Mouse (Mus musculus): ENCODE measurements around the gene Pbx1. TPM values are rescaled to one million over a fixed set of nuclear protein-coding genes. Genes with fewer than 3 reads are reported as not detected.

The Pbx1 gene
- polyA plus RNA-seq, 1 experiment from 2014 or later, result 47.8 TPM

DNA sequence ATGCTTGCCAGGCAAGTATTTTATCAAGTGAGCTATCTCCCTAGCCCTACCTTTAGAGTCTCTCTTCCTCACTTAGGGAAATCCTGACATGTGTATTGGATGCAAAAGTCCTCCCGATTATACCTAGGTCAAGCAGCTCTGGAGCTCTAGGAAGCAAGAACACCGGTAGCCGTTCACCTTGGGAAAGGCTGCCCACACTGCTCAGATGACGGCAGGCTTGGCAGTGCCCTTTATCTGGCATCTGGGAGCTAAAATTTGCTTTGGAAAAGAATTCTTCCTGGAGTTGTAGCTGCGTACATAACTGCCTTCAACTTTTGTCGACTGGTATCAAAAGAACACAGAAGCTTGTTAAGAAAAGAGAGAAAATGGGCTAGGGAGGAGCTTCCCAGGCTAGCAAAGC lies 37.5 kb downstream of the Pbx1 start:
- Histone ChIP-seq H3K9ac (replicated peaks; ENCODE audit: low read depth, low read length) (no peak overlapping the region), H3K27me3 (ENCODE audit: control insufficient read depth, insufficient read depth, low read length) (no peaks in the 10 kb centered on the region), H3K36me3 (ENCODE audit: control insufficient read depth, insufficient read depth, low read length) (no peaks in the 10 kb centered on the region), H3K4me3 (ENCODE audit: low read depth, low read length) (no peak overlapping the region), H3K27ac (ENCODE audit: low read depth, low read length) (no peak overlapping the region), H3K4me1 (ENCODE audit: control insufficient read depth, insufficient read depth, low read length) (peaks cover 17% of the 10 kb centered on the region; the same call in 1 of the 2 replicates), H3K4me2 (ENCODE audit: low read depth, low read length) (no peak overlapping the region), H3K9me3 (ENCODE audit: control insufficient read depth, low read length) (no peaks in the 10 kb centered on the region)
- 79% methylated on average over 6 of the region's 6 CpGs for WGBS
- no peak for ATAC-seq (ENCODE audit: low read depth)

GRCm38 (mm10) chr1:168393456-168393855 lies 38.6 kb downstream of the Pbx1 start:
- H3K4me2 ChIP-seq (ENCODE audit: low read depth, low read length), result no peak overlapping the region
- ATAC-seq (ENCODE audit: low read depth), result no peak
- no peak overlapping the region for H3K27ac ChIP-seq (ENCODE audit: low read depth, low read length)
- H3K36me3 ChIP-seq (ENCODE audit: control insufficient read depth, insufficient read depth, low read length), result no peaks in the 10 kb centered on the region
- H3K4me3 ChIP-seq (ENCODE audit: low read depth, low read length), result no peak overlapping the region
- no peak overlapping the region for H3K9ac ChIP-seq (replicated peaks; ENCODE audit: low read depth, low read length)
- no peaks in the 10 kb centered on the region for H3K27me3 ChIP-seq (ENCODE audit: control insufficient read depth, insufficient read depth, low read length)
- peaks cover 17% of the 10 kb centered on the region; the same call in 1 of the 2 replicates for H3K4me1 ChIP-seq (ENCODE audit: control insufficient read depth, insufficient read depth, low read length)
- 56% methylated on average over 4 of the region's 4 CpGs for WGBS
- H3K9me3 ChIP-seq (ENCODE audit: control insufficient read depth, low read length), result no peaks in the 10 kb centered on the region

DNA sequence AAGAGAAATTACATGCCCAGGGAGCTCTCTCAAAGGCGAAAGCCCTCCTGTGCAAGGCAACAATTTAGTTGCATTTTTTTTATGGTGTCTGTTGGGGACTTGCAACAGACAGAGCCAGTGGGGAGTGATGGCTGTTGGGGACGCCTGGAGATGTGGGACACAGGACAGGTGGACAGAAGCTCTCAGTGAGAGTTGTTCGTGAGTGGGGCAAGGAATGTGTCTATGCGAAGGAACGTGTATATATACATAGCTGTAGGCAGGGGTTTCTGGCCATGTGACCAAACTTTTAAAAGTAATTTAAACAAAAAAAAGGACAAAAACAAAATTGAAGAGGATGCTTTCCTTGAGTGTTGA lies 39.6 kb downstream of the Pbx1 start:
- Histone ChIP-seq H3K4me1 (ENCODE audit: control insufficient read depth, insufficient read depth, low read length) (peaks cover 17% of the 10 kb centered on the region; the same call in 1 of the 2 replicates), H3K9me3 (ENCODE audit: control insufficient read depth, low read length) (no peaks in the 10 kb centered on the region), H3K27me3 (ENCODE audit: control insufficient read depth, insufficient read depth, low read length) (no peaks in the 10 kb centered on the region), H3K27ac (ENCODE audit: low read depth, low read length) (no peak overlapping the region), H3K4me2 (ENCODE audit: low read depth, low read length) (no peak overlapping the region), H3K36me3 (ENCODE audit: control insufficient read depth, insufficient read depth, low read length) (no peaks in the 10 kb centered on the region), H3K9ac (replicated peaks; ENCODE audit: low read depth, low read length) (no peak overlapping the region), H3K4me3 (ENCODE audit: low read depth, low read length) (no peak overlapping the region)
- 15% methylated on average over 5 of the region's 5 CpGs for WGBS
- ATAC-seq (ENCODE audit: low read depth), result no peak

DNA sequence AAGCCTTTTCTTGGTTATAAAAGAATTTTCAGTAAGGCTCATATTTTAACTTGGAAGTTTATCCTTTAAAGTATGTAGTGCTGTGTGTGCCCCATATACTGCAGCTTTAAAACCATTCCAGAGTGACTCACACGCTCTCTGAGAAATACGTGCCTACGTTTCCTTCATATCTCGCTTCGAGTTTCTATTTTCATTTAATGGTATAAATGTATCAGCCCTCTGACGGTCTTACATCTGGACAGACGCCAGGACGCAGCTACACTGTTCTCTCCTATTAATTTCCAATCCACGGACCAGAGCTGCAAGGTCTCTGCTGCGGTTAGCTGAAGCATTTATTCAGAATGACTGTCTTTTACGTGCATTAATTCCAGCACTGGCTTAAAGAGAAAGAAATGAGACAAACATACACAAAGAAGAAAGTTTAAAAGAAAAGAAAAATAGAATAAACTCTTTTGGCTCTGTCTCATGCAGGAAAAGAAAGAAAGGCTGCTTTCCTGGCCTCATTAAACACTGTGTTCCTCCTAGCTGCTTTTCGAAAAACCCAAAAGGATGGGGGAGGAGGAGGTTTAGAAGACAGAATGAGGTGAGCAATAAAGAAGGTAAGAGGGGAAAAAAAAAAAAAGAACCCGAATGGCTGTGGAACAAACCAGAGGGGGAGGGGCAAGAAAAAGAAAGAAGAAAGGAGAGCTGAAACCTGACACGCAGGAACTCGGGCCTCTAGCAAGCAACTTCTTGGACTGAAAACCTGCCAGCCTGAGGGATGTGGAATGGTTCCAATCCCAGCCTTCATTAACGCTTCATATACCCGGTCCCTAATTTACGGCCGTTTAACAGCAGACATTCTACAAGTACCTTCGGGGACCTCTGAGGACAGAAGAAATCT lies 40.2 kb downstream of the Pbx1 start:
- Histone ChIP-seq H3K27me3 (ENCODE audit: control insufficient read depth, insufficient read depth, low read length) (no peaks in the 10 kb centered on the region), H3K36me3 (ENCODE audit: control insufficient read depth, insufficient read depth, low read length) (no peaks in the 10 kb centered on the region), H3K4me1 (ENCODE audit: control insufficient read depth, insufficient read depth, low read length) (peaks cover 17% of the 10 kb centered on the region; the same call in 1 of the 2 replicates), H3K9me3 (ENCODE audit: control insufficient read depth, low read length) (no peaks in the 10 kb centered on the region), H3K9ac (replicated peaks; ENCODE audit: low read depth, low read length) (no peak overlapping the region), H3K4me3 (ENCODE audit: low read depth, low read length) (no peak overlapping the region), H3K27ac (ENCODE audit: low read depth, low read length) (no peak overlapping the region), H3K4me2 (ENCODE audit: low read depth, low read length) (peak overlapping the region; percentile 8; the same call in 1 of the 2 replicates)
- peak; percentile 46 for ATAC-seq (ENCODE audit: low read depth)
- WGBS, result 18% methylated on average over 20 of the region's 20 CpGs

- Histone ChIP-seq H3K9me3 (ENCODE audit: control insufficient read depth, low read length) (no peaks in the 10 kb centered on the region), H3K9ac (replicated peaks; ENCODE audit: low read depth, low read length) (no peak overlapping the region), H3K4me1 (ENCODE audit: control insufficient read depth, insufficient read depth, low read length) (peaks cover 17% of the 10 kb centered on the region; the same call in 1 of the 2 replicates), H3K4me3 (ENCODE audit: low read depth, low read length) (no peak overlapping the region), H3K27me3 (ENCODE audit: control insufficient read depth, insufficient read depth, low read length) (no peaks in the 10 kb centered on the region), H3K36me3 (ENCODE audit: control insufficient read depth, insufficient read depth, low read length) (no peaks in the 10 kb centered on the region), H3K27ac (ENCODE audit: low read depth, low read length) (no peak overlapping the region), H3K4me2 (ENCODE audit: low read depth, low read length) (no peak overlapping the region)
- ATAC-seq (ENCODE audit: low read depth), result no peak
Measured at GRCm38 (mm10) chr1:168390748-168391147, 41.3 kb downstream of the Pbx1 start.

- no peak for ATAC-seq (ENCODE audit: low read depth)
- 50% methylated on average over 6 of the region's 6 CpGs for WGBS
- peaks cover 30% of the 10 kb centered on the region for H3K4me1 ChIP-seq (ENCODE audit: control insufficient read depth, insufficient read depth, low read length)
Measured at GRCm38 (mm10) chr1:168386159-168386558, 45.9 kb downstream of the Pbx1 start.

DNA sequence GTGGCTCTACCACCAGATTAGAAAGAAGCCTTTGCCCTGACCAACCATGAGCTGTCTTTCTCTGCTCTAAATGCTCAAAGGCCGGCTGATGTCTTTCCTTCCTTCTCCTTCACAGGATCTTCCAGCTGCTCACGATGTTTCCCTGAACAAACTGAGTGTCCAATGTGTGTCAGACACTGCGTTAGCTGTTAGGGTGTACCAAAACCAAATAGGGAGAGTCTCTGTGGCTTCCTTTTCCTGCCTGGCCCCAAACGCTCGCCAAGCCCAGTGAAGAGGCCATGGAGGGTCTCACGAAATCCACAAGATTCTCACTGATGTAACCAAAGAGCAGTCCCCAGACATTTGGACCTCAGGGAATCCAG lies 47.5 kb downstream of the Pbx1 start:
- Histone ChIP-seq H3K9ac (replicated peaks; ENCODE audit: low read depth, low read length) (no peak overlapping the region), H3K9me3 (ENCODE audit: control insufficient read depth, low read length) (no peaks in the 10 kb centered on the region)

More at GRCm38 (mm10) chr1:168386159-168386558, 45.9 kb downstream of the Pbx1 start:
- no peaks in the 10 kb centered on the region for H3K36me3 ChIP-seq (ENCODE audit: control insufficient read depth, insufficient read depth, low read length)
- no peaks in the 10 kb centered on the region for H3K27me3 ChIP-seq (ENCODE audit: control insufficient read depth, insufficient read depth, low read length)
- H3K27ac ChIP-seq (ENCODE audit: low read depth, low read length), result no peak overlapping the region
- H3K9ac ChIP-seq (replicated peaks; ENCODE audit: low read depth, low read length), result no peak overlapping the region
- no peak overlapping the region for H3K4me3 ChIP-seq (ENCODE audit: low read depth, low read length)
- H3K4me2 ChIP-seq (ENCODE audit: low read depth, low read length), result no peak overlapping the region
- H3K9me3 ChIP-seq (ENCODE audit: control insufficient read depth, low read length), result no peaks in the 10 kb centered on the region

GRCm38 (mm10) chr1:168383832-168384593 lies 48.1 kb downstream of the Pbx1 start:
- Histone ChIP-seq H3K9me3 (ENCODE audit: control insufficient read depth, low read length) (no peaks in the 10 kb centered on the region), H3K27ac (ENCODE audit: low read depth, low read length) (no peak overlapping the region), H3K4me2 (ENCODE audit: low read depth, low read length) (no peak overlapping the region), H3K4me3 (ENCODE audit: low read depth, low read length) (no peak overlapping the region), H3K27me3 (ENCODE audit: control insufficient read depth, insufficient read depth, low read length) (no peaks in the 10 kb centered on the region), H3K36me3 (ENCODE audit: control insufficient read depth, insufficient read depth, low read length) (no peaks in the 10 kb centered on the region), H3K4me1 (ENCODE audit: control insufficient read depth, insufficient read depth, low read length) (peaks cover 36% of the 10 kb centered on the region), H3K9ac (replicated peaks; ENCODE audit: low read depth, low read length) (no peak overlapping the region)
- 0 out of 2 replicates have a peak, but pooled peaks have one; percentile 13 for ATAC-seq (ENCODE audit: low read depth)
- 31% methylated on average over 5 of the region's 5 CpGs for WGBS

More for the DNA sequence above, 47.5 kb downstream of the Pbx1 start:
- WGBS, result 37% methylated on average over 6 of the region's 6 CpGs
- Histone ChIP-seq H3K36me3 (ENCODE audit: control insufficient read depth, insufficient read depth, low read length) (no peaks in the 10 kb centered on the region), H3K27ac (ENCODE audit: low read depth, low read length) (no peak overlapping the region), H3K4me2 (ENCODE audit: low read depth, low read length) (no peak overlapping the region), H3K27me3 (ENCODE audit: control insufficient read depth, insufficient read depth, low read length) (no peaks in the 10 kb centered on the region), H3K4me3 (ENCODE audit: low read depth, low read length) (no peak overlapping the region), H3K4me1 (ENCODE audit: control insufficient read depth, insufficient read depth, low read length) (peaks cover 36% of the 10 kb centered on the region)
- no peak for ATAC-seq (ENCODE audit: low read depth)

DNA sequence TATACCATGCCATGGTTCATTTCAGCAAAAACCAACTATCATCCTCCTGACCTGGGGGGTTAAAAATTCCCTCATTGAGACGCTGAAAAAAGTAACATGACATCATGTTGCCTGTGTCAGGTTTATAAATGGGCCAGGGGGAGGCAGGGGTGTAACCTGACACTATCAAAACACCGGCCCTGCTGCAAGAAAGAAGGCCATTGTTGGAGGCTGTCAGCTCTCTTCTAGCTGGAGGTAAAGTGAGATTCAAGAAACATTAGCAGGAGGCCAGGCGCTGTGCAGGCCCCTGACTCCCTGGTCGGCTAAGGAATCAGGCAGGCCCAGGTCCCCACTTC lies 49.3 kb downstream of the Pbx1 start:
- Histone ChIP-seq H3K36me3 (ENCODE audit: control insufficient read depth, insufficient read depth, low read length) (no peaks in the 10 kb centered on the region), H3K27me3 (ENCODE audit: control insufficient read depth, insufficient read depth, low read length) (no peaks in the 10 kb centered on the region)
- no peak for ATAC-seq (ENCODE audit: low read depth)

More for the DNA sequence above, 49.3 kb downstream of the Pbx1 start:
- no peak overlapping the region for H3K27ac ChIP-seq (ENCODE audit: low read depth, low read length)
- H3K4me2 ChIP-seq (ENCODE audit: low read depth, low read length), result no peak overlapping the region
- peaks cover 36% of the 10 kb centered on the region for H3K4me1 ChIP-seq (ENCODE audit: control insufficient read depth, insufficient read depth, low read length)
- no peaks in the 10 kb centered on the region for H3K9me3 ChIP-seq (ENCODE audit: control insufficient read depth, low read length)
- H3K4me3 ChIP-seq (ENCODE audit: low read depth, low read length), result no peak overlapping the region
- no peak overlapping the region for H3K9ac ChIP-seq (replicated peaks; ENCODE audit: low read depth, low read length)
- 4% methylated on average over 4 of the region's 4 CpGs for WGBS
